Mouse (Mus musculus) megakaryocyte, embryonic 14.5 days (primary cell): ENCODE results near the gene Ccdc63.

Source experiments
- FLI1 ChIP-seq: IDR thresholded peaks from 2 replicates; pipeline ENCODE4 v1.6.1; 2012; ENCODE audit warnings: low read length, inconsistent platforms, mixed read lengths
- GATA1 ChIP-seq: IDR thresholded peaks from 3 replicates; pipeline ENCODE4 v1.6.1; 2012; ENCODE audit warnings: mixed read lengths, low read length, inconsistent platforms, borderline replicate concordance

- TF ChIP-seq GATA1 = no peak
- no peak for TF ChIP-seq FLI1
Measured at GRCm38 (mm10) chr5:122154782-122155181, 14.2 kb upstream of the Ccdc63 start.
